Mouse (Mus musculus): ENCODE measurements around the gene Sergef. TPM values are rescaled to one million over a fixed set of nuclear protein-coding genes. Genes with fewer than 3 reads are reported as not detected.

Gene Sergef
- total and polyA plus RNA-seq, 2 experiments from 2014 or later = 41.8 to 48.0 TPM

DNA sequence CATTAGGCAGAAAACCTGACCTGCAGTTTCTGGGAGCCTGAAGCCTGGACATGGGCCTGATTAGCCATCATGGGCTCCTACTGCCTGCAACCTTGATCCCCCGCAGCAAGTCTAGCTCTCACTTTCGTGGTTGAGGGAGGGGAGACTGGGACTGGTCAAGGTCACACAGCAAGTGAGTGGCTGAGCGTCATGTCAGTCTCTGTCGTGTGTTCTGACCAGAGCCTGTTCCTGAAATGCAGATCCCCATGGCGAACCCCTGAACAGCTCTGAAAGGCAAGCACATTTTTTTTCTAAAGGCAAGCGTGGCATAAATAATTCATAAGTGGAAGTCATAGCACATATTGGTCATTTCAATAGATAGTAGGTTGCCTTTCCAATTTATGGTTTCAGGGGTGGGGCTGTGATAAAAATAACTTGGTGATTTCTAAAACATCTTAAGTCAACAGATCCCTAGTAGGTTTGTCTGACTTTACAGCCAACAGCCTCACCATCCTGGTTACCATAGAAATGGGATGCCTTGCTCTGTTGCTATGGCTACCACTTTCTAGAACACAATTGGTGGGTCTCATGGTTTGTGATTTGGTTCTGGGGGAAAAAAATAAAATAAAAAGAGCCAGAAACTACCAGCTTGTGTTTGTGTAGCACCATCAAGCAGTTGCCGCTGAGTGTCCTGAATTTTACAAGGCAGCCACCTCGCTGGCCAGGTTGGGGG is 217.4 kb downstream of the Sergef start:
- Histone ChIP-seq H3K4me3 (ENCODE audit: low read length) (no peak overlapping the region), H3K9ac (replicated peaks; ENCODE audit: low read length) (no peak overlapping the region), H3K9me3 (ENCODE audit: low read length) (no peaks in the 10 kb centered on the region), H3K36me3 (ENCODE audit: insufficient read depth, low read length) (no peaks in the 10 kb centered on the region; the same call in 1 of the 2 replicates), H3K27ac (peak overlapping the region; percentile 52), H3K27me3 (ENCODE audit: insufficient read depth, low read length) (no peaks in the 10 kb centered on the region), H3K4me1 (ENCODE audit: insufficient read depth, low read length) (peaks cover 16% of the 10 kb centered on the region), H3K4me2 (ENCODE audit: low read depth, low read length) (0 out of 2 replicates have a peak overlapping the region, but pooled peaks have one; percentile 22)
- TF ChIP-seq CTCF (IDR thresholded peaks at IDR 0.05; ENCODE audit: low read depth) = no peak
- DNase-seq (ENCODE audit: low spot score) = peak; percentile 79
- 22% methylated on average over 8 of the region's 8 CpGs for WGBS
- ATAC-seq = peak; percentile 63

DNA sequence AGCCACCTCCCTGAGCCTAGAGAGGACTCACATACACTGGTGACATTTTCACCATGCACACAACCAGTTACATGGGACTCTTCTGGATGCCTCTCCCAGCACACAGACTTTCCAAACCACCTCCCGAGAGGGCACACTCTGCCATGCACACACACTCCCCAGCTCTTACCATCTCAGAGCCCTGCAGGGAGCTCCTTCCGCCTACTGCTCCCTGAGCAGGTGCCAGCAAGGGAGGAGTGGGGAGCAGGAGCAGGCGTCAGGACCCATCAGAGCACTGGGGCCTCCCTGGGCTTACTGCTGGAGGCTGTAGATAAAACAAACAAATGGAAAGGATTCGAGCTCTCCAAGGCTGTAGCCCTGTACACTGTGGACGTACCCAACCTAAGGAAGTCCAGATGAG is 218.1 kb downstream of the Sergef start:
- H3K27me3 ChIP-seq (ENCODE audit: insufficient read depth, low read length) = no peaks in the 10 kb centered on the region
- H3K27ac ChIP-seq = peak overlapping the region; percentile 49
- peaks cover 16% of the 10 kb centered on the region for H3K4me1 ChIP-seq (ENCODE audit: insufficient read depth, low read length)
- ATAC-seq = no peak
- H3K4me3 ChIP-seq (ENCODE audit: low read length) = no peak overlapping the region
- H3K36me3 ChIP-seq (ENCODE audit: insufficient read depth, low read length) = no peaks in the 10 kb centered on the region
- no peak overlapping the region for H3K4me2 ChIP-seq (ENCODE audit: low read depth, low read length)
- no peak for DNase-seq (ENCODE audit: low spot score)
- WGBS = 39% methylated on average over 5 of the region's 5 CpGs
- no peak overlapping the region for H3K9ac ChIP-seq (replicated peaks; ENCODE audit: low read length)
- no peak for TF ChIP-seq CTCF (IDR thresholded peaks at IDR 0.05; ENCODE audit: low read depth)
- no peaks in the 10 kb centered on the region for H3K9me3 ChIP-seq (ENCODE audit: low read length)

DNA sequence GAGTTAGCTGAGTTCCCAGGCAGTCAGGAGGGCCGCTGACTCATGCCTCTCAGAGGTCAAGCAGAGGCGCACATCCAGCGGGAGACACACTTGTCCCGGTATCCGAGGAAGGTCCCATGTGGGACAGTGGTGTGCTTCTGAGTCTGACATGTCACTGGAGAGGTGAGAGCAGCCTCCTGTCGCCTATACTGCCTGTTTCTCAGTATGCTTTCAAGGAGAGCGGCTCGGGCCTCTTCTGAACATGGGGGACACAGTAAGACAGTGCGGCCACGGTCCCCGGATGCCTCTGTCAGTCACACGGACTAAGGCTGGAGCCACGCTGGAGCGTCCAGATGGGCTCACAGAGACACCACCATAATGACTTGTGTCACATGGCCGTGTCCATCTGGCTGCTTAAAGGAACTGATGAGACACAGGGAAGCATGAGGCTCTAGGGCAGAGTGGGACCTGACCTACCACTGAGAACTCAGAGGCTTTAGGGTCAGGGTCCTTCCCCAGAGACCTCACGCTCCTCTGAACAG is 221.4 kb downstream of the Sergef start:
- H3K4me1 ChIP-seq (ENCODE audit: insufficient read depth, low read length) = peaks cover 13% of the 10 kb centered on the region
- no peak overlapping the region for H3K4me3 ChIP-seq (ENCODE audit: low read length)
- H3K27ac ChIP-seq = no peak overlapping the region
- no peak overlapping the region for H3K4me2 ChIP-seq (ENCODE audit: low read depth, low read length)
- H3K36me3 ChIP-seq (ENCODE audit: insufficient read depth, low read length) = no peaks in the 10 kb centered on the region
- 63% methylated on average over 16 of the region's 16 CpGs for WGBS
- no peak overlapping the region for H3K9ac ChIP-seq (replicated peaks; ENCODE audit: low read length)
- no peaks in the 10 kb centered on the region for H3K27me3 ChIP-seq (ENCODE audit: insufficient read depth, low read length)
- DNase-seq (ENCODE audit: low spot score) (peak; percentile 45), ATAC-seq (peak; percentile 41; the same call in 1 of the 2 replicates)
- no peak for TF ChIP-seq CTCF (IDR thresholded peaks at IDR 0.05; ENCODE audit: low read depth)
- H3K9me3 ChIP-seq (ENCODE audit: low read length) = no peaks in the 10 kb centered on the region

DNA sequence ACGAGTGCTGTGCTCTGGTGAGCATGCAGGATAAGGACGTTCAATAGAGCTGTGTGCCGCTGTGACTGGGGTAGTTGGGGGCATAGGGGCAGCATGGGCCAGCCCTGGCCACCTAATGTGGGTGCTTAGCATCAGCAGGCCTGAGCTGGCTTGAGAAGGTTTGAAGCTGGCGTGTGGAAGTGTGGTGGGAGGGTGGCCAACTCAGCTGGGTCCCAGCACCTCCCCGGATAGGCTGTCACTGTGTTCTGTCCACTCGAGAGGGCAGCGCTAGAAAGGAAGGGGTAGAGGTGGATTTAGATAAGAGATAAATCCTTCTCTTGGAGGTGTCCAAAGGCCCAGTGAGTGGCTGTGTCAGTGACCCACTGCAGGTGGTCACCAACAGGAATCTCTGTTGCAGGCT is 222.1 kb downstream of the Sergef start:
- H3K4me2 ChIP-seq (ENCODE audit: low read depth, low read length) = no peak overlapping the region
- DNase-seq (ENCODE audit: low spot score) (no peak), ATAC-seq (no peak)
- H3K9me3 ChIP-seq (ENCODE audit: low read length) = no peaks in the 10 kb centered on the region
- no peak for TF ChIP-seq CTCF (IDR thresholded peaks at IDR 0.05; ENCODE audit: low read depth)
- H3K36me3 ChIP-seq (ENCODE audit: insufficient read depth, low read length) = no peaks in the 10 kb centered on the region
- H3K4me3 ChIP-seq (ENCODE audit: low read length) = no peak overlapping the region
- WGBS = 69% methylated on average over 7 of the region's 7 CpGs
- no peak overlapping the region for H3K27ac ChIP-seq
- no peaks in the 10 kb centered on the region for H3K27me3 ChIP-seq (ENCODE audit: insufficient read depth, low read length)
- no peak overlapping the region for H3K9ac ChIP-seq (replicated peaks; ENCODE audit: low read length)
- H3K4me1 ChIP-seq (ENCODE audit: insufficient read depth, low read length) = peaks cover 11% of the 10 kb centered on the region

DNA sequence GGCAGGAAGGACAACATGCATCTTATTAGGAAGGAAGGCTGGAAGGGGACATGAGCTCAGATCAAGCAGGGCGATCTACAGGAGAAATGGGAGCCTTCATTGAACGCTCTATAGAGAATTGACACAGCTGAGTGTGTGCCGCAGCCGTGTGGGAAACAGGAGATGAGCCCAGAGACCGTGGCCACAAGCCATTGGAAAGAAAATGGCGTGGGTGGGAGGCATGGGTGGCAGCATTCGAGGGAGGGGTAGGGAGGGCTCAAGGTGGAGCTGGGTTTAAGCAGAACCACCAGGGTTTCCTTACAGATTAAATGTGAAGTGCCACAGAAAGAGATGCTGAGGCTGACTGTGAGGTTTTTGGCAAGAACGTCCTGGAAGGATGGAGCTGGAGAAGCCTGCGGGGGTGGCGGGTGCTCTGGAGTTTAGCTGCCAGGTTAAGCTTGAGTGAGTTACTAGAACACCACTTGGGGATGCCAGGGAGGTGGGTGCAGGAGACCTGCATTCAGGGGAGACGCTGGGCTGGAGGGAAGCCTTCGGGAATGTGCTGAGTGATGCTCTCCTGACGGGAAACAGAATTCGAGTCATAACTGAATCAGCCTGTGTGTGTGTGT is 223.7 kb downstream of the Sergef start:
- 49% methylated on average over 14 of the region's 14 CpGs for WGBS
- TF ChIP-seq CTCF (IDR thresholded peaks at IDR 0.05; ENCODE audit: low read depth) = no peak
- Histone ChIP-seq H3K9ac (replicated peaks; ENCODE audit: low read length) (no peak overlapping the region), H3K4me3 (ENCODE audit: low read length) (no peak overlapping the region), H3K4me1 (ENCODE audit: insufficient read depth, low read length) (0 out of 2 replicates have a peak, but pooled peaks cover 8% of the 10 kb centered on the region), H3K4me2 (ENCODE audit: low read depth, low read length) (no peak overlapping the region), H3K27ac (no peak overlapping the region), H3K27me3 (ENCODE audit: insufficient read depth, low read length) (no peaks in the 10 kb centered on the region), H3K9me3 (ENCODE audit: low read length) (no peaks in the 10 kb centered on the region), H3K36me3 (ENCODE audit: insufficient read depth, low read length) (no peaks in the 10 kb centered on the region)
- no peak for DNase-seq (ENCODE audit: low spot score)
- ATAC-seq = no peak

DNA sequence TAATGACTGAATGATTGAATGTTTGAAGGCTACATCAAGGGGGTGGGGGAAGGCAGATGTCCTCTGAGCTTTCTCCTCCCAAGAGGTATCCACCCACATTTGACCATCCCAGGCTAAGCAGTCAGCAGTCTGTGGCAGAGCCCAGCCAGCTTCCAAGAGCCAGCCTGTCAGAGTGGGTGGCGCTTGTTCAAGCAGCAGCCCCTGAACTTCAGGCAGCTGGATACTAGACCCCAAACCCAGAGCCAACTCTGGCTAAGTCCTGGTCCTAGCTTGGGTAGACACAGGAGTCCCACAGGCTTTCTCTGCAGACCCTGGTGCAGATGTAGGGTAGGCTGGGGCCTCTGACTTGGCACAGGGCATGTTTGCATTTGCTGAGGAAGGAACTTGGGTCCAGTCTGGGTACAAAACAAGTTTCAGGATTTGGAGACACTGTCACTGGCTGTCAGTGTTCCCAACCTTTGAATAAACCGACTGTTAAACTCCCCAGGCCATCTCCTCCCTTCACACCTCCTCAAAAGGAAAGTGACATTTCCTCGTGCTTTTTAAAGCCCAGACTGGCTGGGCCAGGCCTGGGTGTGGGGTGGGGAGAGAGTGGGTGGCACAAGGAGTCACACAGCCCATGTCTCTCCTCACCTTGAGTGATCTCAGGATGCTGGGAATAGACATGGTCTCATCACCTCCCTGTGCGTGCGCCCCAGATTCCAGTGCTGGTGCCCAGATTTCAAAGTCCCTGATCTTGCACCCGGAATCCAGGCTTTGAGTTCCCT is 225.5 kb downstream of the Sergef start:
- Histone ChIP-seq H3K4me1 (ENCODE audit: insufficient read depth, low read length) (0 out of 2 replicates have a peak, but pooled peaks cover 8% of the 10 kb centered on the region), H3K4me2 (ENCODE audit: low read depth, low read length) (no peak overlapping the region), H3K9me3 (ENCODE audit: low read length) (no peaks in the 10 kb centered on the region), H3K4me3 (ENCODE audit: low read length) (no peak overlapping the region), H3K27ac (no peak overlapping the region), H3K36me3 (ENCODE audit: insufficient read depth, low read length) (no peaks in the 10 kb centered on the region), H3K9ac (replicated peaks; ENCODE audit: low read length) (no peak overlapping the region), H3K27me3 (ENCODE audit: insufficient read depth, low read length) (no peaks in the 10 kb centered on the region)
- TF ChIP-seq CTCF (IDR thresholded peaks at IDR 0.05; ENCODE audit: low read depth) = no peak
- no peak for ATAC-seq
- DNase-seq (ENCODE audit: low spot score) = no peak
- 66% methylated on average over 6 of the region's 6 CpGs for WGBS
